Mouse (Mus musculus) heart, embryonic 11.5 days (tissue): ENCODE results near the gene Cfap100. TPM values are rescaled to one million over a fixed set of nuclear protein-coding genes. Genes with fewer than 3 reads are reported as not detected.

ENCODE experiments used
- ATAC-seq: fragments of 200-750 bp; cut with Nextera tagmentation; replicated peaks from 2 replicates; pipeline ENCODE4 v1.8.0; 2017; ENCODE audit warnings: moderate library complexity; ENCODE audit not compliant: insufficient number of reproducible peaks, low FRiP score, low TSS enrichment
- H3K27ac ChIP-seq: fragments of 300-500 bp; sonication (generic); 2 replicates; pipeline ENCODE4 v1.5.1; 2014; ENCODE audit warnings: mild to moderate bottlenecking, low read depth, low read length
- H3K27me3 ChIP-seq: fragments of 300-500 bp; sonication (generic); 2 replicates; pipeline ENCODE4 v1.6.1; 2014; ENCODE audit warnings: mild to moderate bottlenecking, low read length, mixed read lengths; ENCODE audit not compliant: control insufficient read depth, insufficient read depth
- H3K36me3 ChIP-seq: fragments of 300-500 bp; sonication (generic); 2 replicates; pipeline ENCODE4 v1.6.1; 2014; ENCODE audit warnings: mild to moderate bottlenecking, low read length, moderate library complexity, mixed read lengths; ENCODE audit not compliant: control insufficient read depth, insufficient read depth
- H3K4me1 ChIP-seq: fragments of 300-500 bp; sonication (generic); 2 replicates; pipeline ENCODE4 v1.6.1; 2014; ENCODE audit warnings: low read length; ENCODE audit not compliant: control insufficient read depth, insufficient read depth
- H3K4me2 ChIP-seq: fragments of 300-500 bp; sonication (generic); 2 replicates; pipeline ENCODE4 v1.6.1; 2014; ENCODE audit warnings: mild to moderate bottlenecking, moderate library complexity
- H3K4me3 ChIP-seq: fragments of 300-500 bp; sonication (generic); 2 replicates; pipeline ENCODE4 v1.5.1; 2014; ENCODE audit warnings: low read depth, low read length
- H3K9ac ChIP-seq: fragments of 300-500 bp; sonication (generic); 2 replicates; pipeline ENCODE4 v1.6.1; 2014; ENCODE audit warnings: mild to moderate bottlenecking, low read depth, low read length, moderate library complexity
- H3K9me3 ChIP-seq: fragments of 300-500 bp; sonication (generic); replicated peaks from 2 replicates; pipeline ENCODE4 v1.6.1; 2016; ENCODE audit warnings: low read length; ENCODE audit not compliant: control insufficient read depth
- WGBS: fragments of 180-500 bp; shearing (Covaris S2); extraction: QIAGEN DNeasy Blood & Tissue Kit; methylation state at CpG from one replicate; pipeline ENCODE4 v1.1.7; 2014; ENCODE audit not compliant: insufficient replicate concordance; 5-methylcytosine and 5-hydroxymethylcytosine counted together
- polyA plus RNA-seq: library from polyadenylated mRNA; unstranded; fragments of >200 nt; fragmentation: Nextera tagmentation; extraction: Ambion mirVana; gene quantifications from 2 replicates; pipeline ENCODE4 v1.2.1, GENCODE M21; 2014

Gene Cfap100
- polyA plus RNA-seq, 1 experiment from 2014 or later = not detected

DNA sequence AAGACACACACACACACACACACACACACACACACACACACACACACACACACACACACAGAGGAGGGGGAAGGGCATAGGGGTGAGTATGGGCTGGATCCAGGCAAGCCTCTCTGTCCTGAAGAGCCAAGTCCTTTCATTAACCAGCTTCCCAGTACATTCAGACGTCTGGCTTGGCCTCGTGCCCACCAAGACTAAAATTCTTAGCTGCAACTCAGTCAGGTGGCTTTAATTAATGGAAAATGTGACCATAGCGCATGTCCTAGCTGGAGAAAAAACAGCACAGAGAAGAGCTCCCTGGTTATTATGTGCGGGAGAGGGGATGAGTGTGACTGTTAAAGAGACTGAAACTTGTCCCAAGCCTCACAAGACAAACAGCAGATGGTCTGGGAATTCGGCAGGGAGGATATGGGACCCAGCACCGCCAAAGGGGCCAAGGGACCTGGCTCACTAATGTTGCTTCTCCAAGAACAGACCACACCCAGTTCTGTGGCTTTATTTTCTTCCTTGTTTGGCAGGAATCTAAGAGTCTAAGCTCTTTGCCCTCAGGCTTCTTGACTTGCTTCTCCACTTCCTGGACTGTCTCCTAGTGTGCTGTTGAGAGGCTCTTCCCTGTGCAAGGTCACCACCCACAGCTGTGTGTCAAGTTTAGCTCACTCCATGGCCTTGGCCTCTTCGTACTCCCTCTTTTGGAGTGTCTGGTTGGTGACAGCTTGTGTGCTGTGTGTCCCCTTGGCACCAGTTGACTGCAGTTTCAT, 68.4 kb downstream of the Cfap100 start:
- no peaks in the 10 kb centered on the region for H3K27me3 ChIP-seq

DNA sequence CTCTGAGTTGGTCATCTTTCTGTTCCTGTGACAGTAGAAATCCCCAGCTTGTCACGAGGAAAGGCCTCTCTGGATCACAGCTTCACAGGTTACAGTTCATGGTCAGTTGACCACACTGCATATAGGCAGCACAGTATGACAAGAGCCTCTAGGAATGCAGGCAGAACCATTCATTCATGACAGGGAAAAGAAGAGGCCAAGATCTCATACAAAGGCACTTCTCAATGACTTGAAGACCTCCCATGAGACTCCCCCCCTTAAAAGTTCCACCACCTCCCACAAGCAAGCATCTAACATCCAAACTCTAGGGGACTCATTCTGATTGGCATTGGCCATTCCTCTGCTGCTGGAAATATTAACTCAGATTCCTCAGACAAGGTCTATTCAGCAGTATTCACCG, 69.2 kb downstream of the Cfap100 start:
- H3K27ac ChIP-seq = no peak overlapping the region
- H3K27me3 ChIP-seq = no peaks in the 10 kb centered on the region
- no peaks in the 10 kb centered on the region for H3K36me3 ChIP-seq
- no peak for ATAC-seq
- no peaks in the 10 kb centered on the region for H3K9me3 ChIP-seq
- H3K9ac ChIP-seq = no peak overlapping the region
- no peak overlapping the region for H3K4me3 ChIP-seq
- H3K4me1 ChIP-seq = no peaks in the 10 kb centered on the region
- no peak overlapping the region for H3K4me2 ChIP-seq
- 72% methylated on average over 2 of the region's 2 CpGs for WGBS

More for the DNA sequence above, 68.4 kb downstream of the Cfap100 start:
- no peak overlapping the region for H3K4me2 ChIP-seq
- no peaks in the 10 kb centered on the region for H3K4me1 ChIP-seq
- 47% methylated on average over 7 of the region's 7 CpGs for WGBS
- ATAC-seq = no peak
- no peak overlapping the region for H3K4me3 ChIP-seq
- no peaks in the 10 kb centered on the region for H3K9me3 ChIP-seq
- no peak overlapping the region for H3K9ac ChIP-seq
- H3K36me3 ChIP-seq = no peaks in the 10 kb centered on the region
- no peak overlapping the region for H3K27ac ChIP-seq

GRCm38 (mm10) chr6:90358142-90358541, 70.5 kb downstream of the Cfap100 start:
- no peak overlapping the region for H3K27ac ChIP-seq
- H3K9me3 ChIP-seq = no peaks in the 10 kb centered on the region
- H3K27me3 ChIP-seq = no peaks in the 10 kb centered on the region
- H3K36me3 ChIP-seq = no peaks in the 10 kb centered on the region
- ATAC-seq = no peak
- H3K4me1 ChIP-seq = no peaks in the 10 kb centered on the region
- H3K4me2 ChIP-seq = no peak overlapping the region
- H3K4me3 ChIP-seq = no peak overlapping the region
- no peak overlapping the region for H3K9ac ChIP-seq
- 49% methylated on average over 5 of the region's 5 CpGs for WGBS

Other genes starting within 250 kb of the Cfap100 start
- gene V1ra8, start 226.0 kb downstream of the Cfap100 start, polyA plus RNA-seq = not detected in 2 replicates
- gene Vmn1r53, start 204.4 kb downstream of the Cfap100 start, polyA plus RNA-seq = not detected in 2 replicates
- gene Vmn1r54, start 182.5 kb downstream of the Cfap100 start, polyA plus RNA-seq = not detected in 2 replicates
- not detected in 2 replicates for gene BC048671, start 127.6 kb downstream of the Cfap100 start, polyA plus RNA-seq
- gene Chst13, start 103.6 kb downstream of the Cfap100 start, polyA plus RNA-seq = 0.25 and 0.30 TPM in 2 replicates
- not detected in 2 replicates for gene Uroc1, start 95.5 kb downstream of the Cfap100 start, polyA plus RNA-seq
- gene Zxdc, start 59.3 kb downstream of the Cfap100 start, polyA plus RNA-seq = 5.3 and 5.6 TPM in 2 replicates
- gene Klf15, start 33.8 kb upstream of the Cfap100 start, polyA plus RNA-seq = 6.0 and 6.2 TPM in 2 replicates
- 1.00 and 1.2 TPM in 2 replicates for gene Aldh1l1, start 57.6 kb upstream of the Cfap100 start, polyA plus RNA-seq
- 11.1 and 12.6 TPM in 2 replicates for gene Slc41a3, start 175.9 kb upstream of the Cfap100 start, polyA plus RNA-seq